Mouse (Mus musculus) midbrain, embryonic 12.5 days (tissue): ENCODE measurements around the gene Epha10. TPM values are rescaled to one million over a fixed set of nuclear protein-coding genes. Genes with fewer than 3 reads are reported as not detected.
A peak's percentile ranks its signal among the peaks of the same experiment; 100 is the strongest.
"Not testable (repeated sequence)": the region's sequence is repeated elsewhere in the genome, so short reads cannot be mapped to it uniquely, and the experiment has no call there.

Experiments used
- ATAC-seq: fragments of 200-750 bp; cut with Nextera tagmentation; 2 replicates; pipeline ENCODE4 v1.8.0; 2017; ENCODE audit warnings: low read depth, moderate TSS enrichment, moderate library complexity; ENCODE audit not compliant: low FRiP score
- H3K27ac ChIP-seq: fragments of 300-500 bp; sonication (generic); replicated peaks from 2 replicates; pipeline ENCODE4 v1.5.1; 2016; ENCODE audit warnings: mild to moderate bottlenecking
- H3K27me3 ChIP-seq: fragments of 300-500 bp; sonication (generic); 2 replicates; pipeline ENCODE4 v1.6.1; 2016; ENCODE audit warnings: mild to moderate bottlenecking
- H3K36me3 ChIP-seq: fragments of 300-500 bp; sonication (generic); 2 replicates; pipeline ENCODE4 v1.6.1; 2016
- H3K4me1 ChIP-seq: fragments of 300-500 bp; sonication (generic); 2 replicates; pipeline ENCODE4 v1.6.1; 2016
- H3K4me2 ChIP-seq: fragments of 300-500 bp; sonication (generic); replicated peaks from 2 replicates; pipeline ENCODE4 v1.6.1; 2016; ENCODE audit warnings: mild to moderate bottlenecking, moderate library complexity
- H3K4me3 ChIP-seq: fragments of 300-500 bp; sonication (generic); 2 replicates; pipeline ENCODE4 v1.5.1; 2016; ENCODE audit warnings: mild to moderate bottlenecking
- H3K9ac ChIP-seq: fragments of 300-500 bp; sonication (generic); replicated peaks from 2 replicates; pipeline ENCODE4 v1.6.1; 2016; ENCODE audit warnings: mild to moderate bottlenecking, moderate library complexity
- H3K9me3 ChIP-seq: fragments of 300-500 bp; sonication (generic); 2 replicates; pipeline ENCODE4 v1.6.1; 2016; ENCODE audit warnings: mild to moderate bottlenecking
- WGBS: fragments of 180-500 bp; shearing (Covaris S2); methylation state at CpG from one replicate; pipeline ENCODE4 v1.1.7; 2016; 5-methylcytosine and 5-hydroxymethylcytosine counted together
- polyA plus RNA-seq: library from polyadenylated mRNA; unstranded; fragments of >200 nt; fragmentation: Nextera tagmentation; extraction: Ambion mirVana; gene quantifications from 2 replicates; pipeline ENCODE4 v1.2.1, GENCODE M21; 2016

Epha10 gene
- polyA plus RNA-seq, 1 experiment from 2014 or later = 13.3 TPM

DNA sequence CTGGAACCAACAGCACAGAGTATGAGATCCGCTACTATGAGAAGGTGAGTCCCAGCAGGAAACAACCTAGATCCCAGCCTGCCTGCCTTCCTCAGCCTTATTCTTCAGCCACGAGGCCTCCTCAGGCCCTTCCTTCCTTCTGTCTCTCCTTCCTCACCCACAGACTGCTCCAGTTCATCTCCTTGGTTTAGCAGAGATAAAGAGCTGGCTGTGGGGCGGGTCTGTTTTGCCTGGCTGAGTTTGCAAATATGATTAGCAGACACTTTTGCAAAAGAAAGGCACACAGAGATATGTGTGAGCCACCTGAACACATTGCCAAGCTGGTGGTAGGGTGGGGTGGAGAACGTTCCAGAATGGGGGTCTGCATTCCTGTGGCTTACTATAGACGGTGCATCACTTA, 19.2 kb downstream of the Epha10 start:
- Histone ChIP-seq H3K4me1 (peaks cover 38% of the 10 kb centered on the region), H3K27me3 (peaks cover 28% of the 10 kb centered on the region), H3K27ac (peak overlapping the region; percentile 54), H3K9me3 (no peaks in the 10 kb centered on the region), H3K36me3 (no peaks in the 10 kb centered on the region), H3K9ac (no peak overlapping the region), H3K4me3 (no peak overlapping the region), H3K4me2 (no peak overlapping the region)
- WGBS = 61% methylated on average over 5 of the region's 5 CpGs
- no peak for ATAC-seq

DNA sequence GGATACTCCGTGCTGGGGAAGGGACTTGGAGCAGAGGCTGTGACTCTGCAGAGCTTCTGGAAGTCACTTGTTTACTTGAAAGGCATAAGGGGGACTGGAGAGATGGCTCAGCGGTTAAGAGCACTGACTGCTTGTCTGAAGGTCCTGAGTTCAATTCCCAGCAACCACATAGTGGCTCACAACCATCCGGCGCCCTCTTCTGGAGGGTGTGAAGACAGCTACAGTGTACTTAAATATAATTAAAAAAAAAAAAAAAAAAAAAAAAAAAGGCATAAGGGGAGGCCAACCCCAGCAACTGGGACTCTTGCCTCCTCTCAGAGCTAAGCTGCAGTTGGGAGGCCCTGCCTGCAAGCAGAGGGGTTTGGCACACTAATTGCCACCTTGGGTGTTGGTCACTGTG, 24.7 kb downstream of the Epha10 start:
- H3K27ac ChIP-seq = peak overlapping the region; percentile 96

DNA sequence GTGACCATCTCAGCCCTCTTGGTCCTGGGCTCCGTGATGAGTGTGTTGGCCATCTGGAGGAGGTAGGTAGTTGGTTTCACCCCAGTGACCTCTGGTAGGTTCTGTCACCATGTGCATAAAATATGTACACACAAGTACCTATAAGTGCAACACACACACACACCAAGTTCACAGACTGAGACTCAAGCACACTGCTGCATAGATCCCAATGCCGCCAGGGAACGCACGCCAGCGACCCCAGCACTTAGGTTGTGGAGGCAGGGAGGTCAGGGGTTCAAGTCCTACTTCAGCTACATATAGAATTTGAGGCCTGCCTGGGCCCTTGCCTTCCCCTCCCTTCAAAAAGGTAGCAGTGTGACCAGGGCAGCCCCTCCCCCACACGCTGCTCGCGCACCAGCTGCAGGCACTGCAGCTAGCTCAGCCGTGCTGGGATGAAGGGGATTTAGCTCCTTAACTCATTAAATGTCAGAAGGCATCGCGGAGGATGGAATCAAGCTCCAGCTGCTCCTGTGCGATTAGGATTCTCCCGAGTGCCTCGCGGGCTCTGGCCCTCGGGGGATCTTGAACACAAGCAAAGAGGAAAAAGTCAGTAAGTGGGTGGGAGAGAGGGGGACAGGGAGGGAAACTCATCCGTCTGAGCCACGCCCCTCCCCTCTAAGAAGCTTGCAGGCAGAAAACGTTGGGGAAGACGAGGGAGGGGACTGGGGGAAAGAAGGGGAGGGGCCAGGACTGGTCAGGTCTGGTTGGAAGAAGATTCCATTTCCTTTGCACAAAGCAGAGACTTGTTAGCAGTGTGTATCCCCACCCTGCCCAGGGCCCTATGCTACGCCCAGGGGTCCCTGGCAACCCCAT, 25.5 kb downstream of the Epha10 start:
- Histone ChIP-seq H3K27ac (peak overlapping the region; percentile 96), H3K4me2 (peak overlapping the region; percentile 46), H3K9ac (no peak overlapping the region; the same call in 1 of the 2 replicates), H3K27me3 (0 out of 2 replicates have a peak, but pooled peaks cover 10% of the 10 kb centered on the region), H3K4me1 (peaks cover 32% of the 10 kb centered on the region), H3K9me3 (no peaks in the 10 kb centered on the region), H3K36me3 (no peaks in the 10 kb centered on the region), H3K4me3 (peak overlapping the region; percentile 21)
- peak; percentile 90 for ATAC-seq
- 3% methylated on average over 21 of the region's 21 CpGs for WGBS

More for the DNA sequence above, 24.7 kb downstream of the Epha10 start:
- WGBS = 70% methylated on average over 4 of the region's 4 CpGs
- Histone ChIP-seq H3K27me3 (0 out of 2 replicates have a peak, but pooled peaks cover 10% of the 10 kb centered on the region), H3K4me1 (peaks cover 33% of the 10 kb centered on the region), H3K9ac (no peak overlapping the region), H3K4me3 (no peak overlapping the region), H3K36me3 (no peaks in the 10 kb centered on the region), H3K4me2 (no peak overlapping the region), H3K9me3 (no peaks in the 10 kb centered on the region)
- no peak for ATAC-seq

DNA sequence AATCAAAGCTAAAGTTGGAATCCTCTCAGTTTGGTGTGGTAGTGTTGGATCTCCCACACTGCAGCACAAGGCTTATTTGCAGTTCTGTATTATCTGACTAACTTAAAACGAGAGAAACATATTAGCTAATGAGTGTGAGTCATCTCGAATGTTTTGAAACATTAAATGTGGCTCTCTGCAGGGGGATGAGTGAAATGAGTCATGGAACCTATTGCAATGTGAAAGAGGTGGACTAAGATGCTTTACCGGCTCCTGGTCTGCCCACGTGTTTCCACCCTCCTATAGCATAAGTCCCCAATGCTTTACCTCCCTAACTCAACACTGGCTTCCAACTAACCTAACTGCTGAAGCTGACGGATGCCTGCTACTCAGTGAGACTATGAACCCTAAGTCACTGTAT, 47.4 kb downstream of the Epha10 start:
- Histone ChIP-seq H3K4me1 (no peaks in the 10 kb centered on the region), H3K36me3 (peaks cover 74% of the 10 kb centered on the region), H3K9me3 (no peaks in the 10 kb centered on the region), H3K27me3 (no peaks in the 10 kb centered on the region), H3K9ac (no peak overlapping the region), H3K27ac (no peak overlapping the region), H3K4me3 (no peak overlapping the region), H3K4me2 (no peak overlapping the region)
- 92% methylated on average over 5 of the region's 5 CpGs for WGBS
- ATAC-seq = no peak

DNA sequence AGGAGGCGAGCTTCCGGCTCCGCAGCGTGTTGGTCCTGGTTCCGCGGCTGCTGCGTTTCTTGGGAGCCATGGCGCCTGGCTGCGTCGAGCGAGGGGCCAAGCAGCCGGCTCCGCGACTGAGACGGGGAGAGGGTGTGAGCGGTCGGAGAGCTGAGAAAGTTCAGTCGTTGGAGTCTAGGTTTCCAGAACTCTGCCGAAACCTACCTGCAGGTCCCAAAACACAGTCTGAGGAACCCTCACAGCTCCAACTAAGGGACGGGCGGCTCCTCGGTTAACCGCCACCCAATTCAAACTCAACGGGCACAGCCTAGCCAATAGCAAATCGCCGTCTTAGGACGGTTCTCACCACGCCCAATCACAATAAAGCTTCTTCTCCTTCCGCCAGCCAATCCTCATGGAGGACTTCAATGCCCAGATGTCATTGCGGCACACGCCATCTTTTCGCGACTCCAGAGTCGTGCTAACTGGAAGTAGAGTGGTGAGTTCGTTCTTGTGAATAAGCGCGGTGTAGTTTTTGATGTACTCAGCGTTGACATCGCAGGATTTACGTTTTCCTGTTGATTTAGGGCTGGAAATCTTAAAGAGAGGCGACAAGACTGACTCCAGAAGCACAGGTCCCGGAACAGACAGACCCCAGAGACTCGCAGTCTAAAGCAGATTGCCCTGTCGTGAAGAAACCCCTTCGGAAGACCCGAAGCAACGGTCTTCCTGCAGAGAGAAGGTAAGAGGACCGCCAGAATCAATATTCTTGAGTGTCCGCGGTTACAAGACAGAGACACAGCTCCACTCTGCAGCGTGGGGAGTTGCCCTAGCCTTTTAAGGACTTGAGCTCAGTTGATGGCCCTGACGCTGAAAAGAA, 56.1 kb downstream of the Epha10 start, which contains the start of gene 9930104L06Rik:
9930104L06Rik (plus strand) TSS at position 436 of the 859 bp plus-strand sequence.
- 0 out of 2 replicates have a peak within 1 kb of the TSS, but pooled peaks have one; percentile 10 for H3K27ac ChIP-seq
- WGBS = under 1% methylated on average over 52 of the region's 52 CpGs

DNA sequence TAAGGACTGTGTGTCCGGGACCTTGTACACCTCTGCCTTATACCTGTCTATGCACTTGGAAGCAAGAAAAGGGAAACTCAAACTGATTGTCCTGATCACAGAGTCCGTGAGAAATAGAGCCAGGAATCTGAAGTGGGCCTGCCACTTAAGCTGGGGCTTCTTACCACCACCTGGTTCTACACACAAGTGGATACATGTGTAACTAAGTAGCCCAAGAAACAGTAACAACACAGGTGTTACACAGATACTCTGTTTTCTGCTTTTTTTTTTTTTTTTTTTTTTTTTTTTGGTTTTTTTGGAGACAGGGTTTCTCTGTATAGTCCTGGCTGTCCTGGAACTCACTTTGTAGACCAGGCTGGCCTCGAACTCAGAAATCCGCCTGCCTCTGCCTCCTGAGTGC, 58.5 kb downstream of the Epha10 start, which contains the start of gene Cdca8:
Cdca8 (minus strand) TSS at position 101 of the 400 bp plus-strand sequence.
- not testable (repeated sequence) for ATAC-seq, H3K4me2 ChIP-seq, H3K4me3 ChIP-seq, H3K9ac ChIP-seq, H3K9me3 ChIP-seq, H3K27ac ChIP-seq, H3K27me3 ChIP-seq
- WGBS = 97% methylated on average over 4 of the region's 4 CpGs
- Histone ChIP-seq H3K36me3 (peaks cover 38% of the 10 kb centered on the region), H3K4me1 (peaks cover 23% of the 10 kb centered on the region)

More for the DNA sequence above, 56.1 kb downstream of the Epha10 start, which contains the start of gene 9930104L06Rik:
- peaks cover 23% of the 10 kb centered on the region for H3K4me1 ChIP-seq
- H3K4me3 ChIP-seq = peak within 1 kb of the TSS; percentile 90
- peaks cover 28% of the 10 kb centered on the region for H3K36me3 ChIP-seq
- peak within 1 kb of the TSS; percentile 90 for H3K4me2 ChIP-seq
- peak within 1 kb of the TSS; percentile 74 for H3K9ac ChIP-seq
- H3K9me3 ChIP-seq = no peaks in the 10 kb centered on the region
- ATAC-seq = peak; percentile 99
- H3K27me3 ChIP-seq = no peaks in the 10 kb centered on the region

DNA sequence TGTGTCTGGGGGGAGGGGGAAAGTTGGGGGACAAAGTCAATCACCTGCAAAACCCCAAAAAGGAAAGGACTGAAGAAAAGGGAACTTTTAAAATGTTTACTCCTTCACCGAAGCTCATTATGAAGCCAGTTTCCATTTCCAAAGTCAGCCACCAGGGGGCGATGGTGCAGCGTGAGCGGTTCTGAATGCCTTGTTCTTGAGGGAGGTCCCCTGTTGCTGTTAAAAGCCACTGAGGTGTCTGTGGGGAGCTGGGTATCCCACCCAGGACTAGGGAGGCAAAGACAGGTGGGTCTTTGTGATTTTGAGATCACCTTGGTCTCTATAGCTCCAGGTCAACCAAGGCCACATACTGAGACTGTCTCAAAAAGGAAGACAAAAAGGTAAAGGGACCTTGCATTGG, 62.3 kb downstream of the Epha10 start:
- no peaks in the 10 kb centered on the region for H3K27me3 ChIP-seq
- H3K9ac ChIP-seq = no peak overlapping the region
- 9% methylated on average over 4 of the region's 4 CpGs for WGBS
- no peak overlapping the region for H3K27ac ChIP-seq
- no peak overlapping the region for H3K4me2 ChIP-seq
- 0 out of 2 replicates have a peak, but pooled peaks cover 2% of the 10 kb centered on the region for H3K4me1 ChIP-seq
- H3K4me3 ChIP-seq = no peak overlapping the region
- no peaks in the 10 kb centered on the region for H3K9me3 ChIP-seq
- peaks cover 38% of the 10 kb centered on the region for H3K36me3 ChIP-seq
- 0 out of 2 replicates have a peak, but pooled peaks have one; percentile 58 for ATAC-seq

DNA sequence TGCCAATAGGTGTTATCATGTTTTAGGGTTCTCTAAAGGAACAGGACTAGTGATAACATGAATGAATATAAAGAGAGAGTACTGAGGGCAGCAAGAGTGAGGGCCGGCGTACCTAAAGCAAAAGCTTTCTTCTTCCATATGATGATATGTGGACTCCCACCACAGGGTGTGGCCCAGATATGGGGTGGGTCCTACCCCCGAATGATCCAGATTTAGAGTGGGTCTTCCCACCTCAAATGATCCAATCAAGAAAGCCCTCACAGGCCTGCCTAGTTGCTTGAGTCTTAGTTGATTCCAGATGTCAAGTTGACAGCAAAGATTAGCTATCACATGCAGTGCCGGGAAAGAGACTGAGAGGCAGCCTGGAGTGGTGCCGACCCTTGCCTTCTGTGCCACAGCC, 63.1 kb downstream of the Epha10 start:
- Histone ChIP-seq H3K4me2 (no peak overlapping the region), H3K9ac (no peak overlapping the region), H3K9me3 (no peaks in the 10 kb centered on the region), H3K36me3 (peaks cover 33% of the 10 kb centered on the region), H3K27ac (no peak overlapping the region), H3K27me3 (no peaks in the 10 kb centered on the region), H3K4me3 (no peak overlapping the region), H3K4me1 (no peaks in the 10 kb centered on the region)
- 88% methylated on average over 5 of the region's 5 CpGs for WGBS
- no peak for ATAC-seq

DNA sequence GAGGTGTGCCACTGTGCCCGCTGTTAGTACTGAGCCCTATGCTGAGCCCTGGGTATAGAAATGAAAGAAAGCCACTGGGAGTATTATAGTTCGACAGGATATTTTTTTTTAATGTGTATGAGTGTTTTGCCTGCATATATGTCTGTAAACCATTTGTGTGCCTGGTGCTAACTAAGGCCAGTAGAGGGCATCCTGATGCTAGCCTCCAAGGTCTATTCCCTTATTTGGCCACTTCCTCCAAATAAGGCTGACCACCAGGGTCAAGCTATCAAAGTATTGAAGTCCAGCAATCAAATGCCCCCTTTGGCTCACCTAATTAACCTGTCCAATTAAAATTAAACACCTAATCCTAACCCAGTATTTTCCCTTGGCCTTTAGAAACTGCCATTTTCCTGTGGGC, 64.3 kb downstream of the Epha10 start:
- H3K27me3 ChIP-seq = no peaks in the 10 kb centered on the region
- H3K4me1 ChIP-seq = no peaks in the 10 kb centered on the region
- no peak overlapping the region for H3K9ac ChIP-seq
- H3K27ac ChIP-seq = no peak overlapping the region
- peaks cover 24% of the 10 kb centered on the region for H3K36me3 ChIP-seq
- no peak overlapping the region for H3K4me3 ChIP-seq
- H3K9me3 ChIP-seq = no peaks in the 10 kb centered on the region
- no peak for ATAC-seq
- WGBS = 63% methylated on average over 2 of the region's 2 CpGs
- no peak overlapping the region for H3K4me2 ChIP-seq

DNA sequence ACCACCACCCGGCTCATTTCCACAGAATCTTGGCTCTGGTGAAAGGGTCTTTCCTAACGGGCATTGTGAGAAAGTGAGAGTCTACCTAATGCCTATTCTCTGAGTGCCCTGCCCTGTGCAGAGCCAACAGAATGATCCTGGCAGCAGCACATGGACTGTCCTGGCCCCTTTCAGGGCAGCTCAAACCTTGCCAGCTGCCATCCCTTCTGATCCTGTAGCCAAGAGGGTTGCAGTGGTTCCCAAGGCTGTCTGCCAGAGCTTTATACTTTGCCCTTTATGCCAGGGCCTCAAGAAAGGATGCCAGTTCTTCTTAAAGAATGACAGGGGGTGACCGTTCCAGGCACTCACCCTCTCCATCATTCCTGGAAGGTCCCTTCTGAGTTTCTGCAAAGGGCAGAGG, 68.8 kb downstream of the Epha10 start:
- no peak for ATAC-seq
- Histone ChIP-seq H3K27me3 (no peaks in the 10 kb centered on the region; the same call in 1 of the 2 replicates), H3K9ac (no peak overlapping the region), H3K27ac (no peak overlapping the region), H3K4me2 (no peak overlapping the region), H3K9me3 (no peaks in the 10 kb centered on the region), H3K4me1 (no peaks in the 10 kb centered on the region), H3K36me3 (no peaks in the 10 kb centered on the region), H3K4me3 (no peak overlapping the region)
- WGBS = 93% methylated on average over 3 of the region's 3 CpGs

DNA sequence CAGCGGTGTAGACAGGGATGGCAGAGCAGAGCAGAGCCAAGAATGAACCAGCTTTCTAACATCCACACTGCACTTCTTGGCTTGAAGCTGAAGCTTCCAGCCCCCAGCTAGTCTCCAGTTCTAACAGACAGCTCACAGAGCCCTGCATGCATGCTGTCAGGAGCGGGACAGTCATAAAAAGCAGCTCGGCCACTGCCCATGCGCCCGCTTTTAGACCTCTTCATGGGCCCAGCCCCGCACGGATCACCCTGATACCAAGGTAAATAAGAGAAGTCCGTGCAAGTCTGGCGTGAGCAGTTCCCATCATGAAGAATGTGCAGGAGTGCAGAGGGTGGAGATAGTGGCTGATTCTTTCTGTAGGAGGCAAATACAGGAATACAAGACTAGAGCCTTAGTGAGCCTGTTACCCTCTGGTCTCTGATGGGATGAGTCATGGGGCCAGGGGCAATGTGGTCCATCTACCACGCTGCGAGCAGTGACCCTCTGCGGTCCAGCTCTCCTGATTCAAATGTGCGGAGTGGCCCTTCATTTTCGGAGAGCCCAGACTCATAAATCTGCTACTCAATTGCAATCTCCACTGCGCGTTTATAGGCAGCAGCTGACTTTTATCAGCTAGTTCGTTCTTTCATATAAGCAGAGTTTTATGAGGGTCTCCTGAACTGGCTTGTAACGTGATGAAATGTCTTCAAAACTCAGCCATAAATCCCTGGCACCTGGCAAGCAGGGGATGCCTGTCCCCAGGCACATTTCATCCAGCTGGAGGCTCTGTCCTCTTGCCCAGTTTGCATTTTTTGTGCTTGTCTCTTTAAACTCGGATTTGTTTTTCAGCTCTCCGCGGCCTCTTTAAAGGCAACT, 69.7 kb downstream of the Epha10 start:
- Histone ChIP-seq H3K4me3 (no peak overlapping the region), H3K9me3 (no peaks in the 10 kb centered on the region), H3K4me2 (no peak overlapping the region), H3K4me1 (no peaks in the 10 kb centered on the region), H3K9ac (no peak overlapping the region), H3K36me3 (no peaks in the 10 kb centered on the region), H3K27me3 (no peaks in the 10 kb centered on the region; the same call in 1 of the 2 replicates), H3K27ac (no peak overlapping the region)
- no peak for ATAC-seq
- 88% methylated on average over 21 of the region's 21 CpGs for WGBS
